Mouse (Mus musculus): ENCODE results near the gene Gm14440. TPM values are rescaled to one million over a fixed set of nuclear protein-coding genes. Genes with fewer than 3 reads are reported as not detected.
"Not testable (repeated sequence)": the region's sequence is repeated elsewhere in the genome, so short reads cannot be mapped to it uniquely, and the experiment has no call there.

Gene Gm14440
- polyA plus RNA-seq (2012) = 0.08 and 0.15 TPM in 2 replicates

DNA sequence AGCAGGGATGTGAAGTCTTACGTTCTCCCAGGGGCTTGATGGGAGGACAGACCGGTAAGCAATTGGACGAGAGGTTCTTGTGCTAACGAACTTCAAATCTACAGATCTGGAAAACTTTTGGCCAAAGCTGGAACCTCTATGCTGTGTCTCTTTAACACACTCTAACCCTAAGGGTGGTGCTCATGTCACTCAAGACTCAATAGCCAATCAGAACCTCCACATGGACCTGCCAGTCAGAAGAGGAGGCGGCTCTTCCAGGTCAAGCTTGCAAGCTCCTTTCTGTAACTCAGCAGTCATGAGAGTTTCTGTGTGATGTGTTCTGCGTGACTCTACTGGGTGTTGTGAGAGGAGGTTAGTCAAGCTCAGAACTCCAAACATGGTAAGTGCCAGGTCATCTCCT lies at the start of gene Gm14440:
Gm14440 (plus strand) TSS at position 301 of the 400 bp plus-strand sequence.
- TF ChIP-seq GATA1 (IDR thresholded peaks at IDR 0.05; ENCODE audit: low read length) = not testable (repeated sequence)

Other genes starting within 250 kb of the Gm14440 start
- gene Gm14393, start 207.3 kb upstream of the Gm14440 start, polyA plus RNA-seq (2012) = not detected in 2 replicates
- gene Gm14399, start 133.1 kb upstream of the Gm14440 start, polyA plus RNA-seq (2012) = 0.16 and 0.17 TPM in 2 replicates
- 0.03 and 0.06 TPM in 2 replicates for gene Gm14443, start 99.3 kb upstream of the Gm14440 start, polyA plus RNA-seq (2012)
- 1.2 and 1.4 TPM in 2 replicates for gene Gm14391, start 68.2 kb upstream of the Gm14440 start, polyA plus RNA-seq (2012)
- 0.24 and 0.46 TPM in 2 replicates for gene Gm4631, start 63.1 kb downstream of the Gm14440 start, polyA plus RNA-seq (2012)
- gene Zfp968, start 97.3 kb downstream of the Gm14440 start, polyA plus RNA-seq (2012) = 0.33 TPM in 2 replicates
- gene Gm4724, start 160.7 kb downstream of the Gm14440 start, polyA plus RNA-seq (2012) = 0.08 TPM in 1 of 2 replicates, not detected in the other
- gene Zfp965, start 194.9 kb downstream of the Gm14440 start, polyA plus RNA-seq (2012) = 1.1 and 1.3 TPM in 2 replicates